Mouse (Mus musculus) heart, postnatal 25 days (tissue): ENCODE data around the gene Slpi. TPM values are rescaled to one million over a fixed set of nuclear protein-coding genes. Genes with fewer than 3 reads are reported as not detected.

Experiments used
- DNase-seq: peaks from one replicate; pipeline ENCODE4 v3.0.0; 2022; ENCODE audit warnings: low spot score
- intact Hi-C: fragments of 180-260 bp; cut with DNase I; formaldehyde crosslinking; loops from one replicate; pipeline ENCODE4 v1.15.1; 2025
- total RNA-seq, 2 experiments: library from RNA; stranded (reverse); gene quantifications; 2 replicates each; pipeline ENCODE4 v1.2.3; 2021

The Slpi gene
- total RNA-seq, 2 experiments from 2014 or later = 3.1 to 7.2 TPM

DNA sequence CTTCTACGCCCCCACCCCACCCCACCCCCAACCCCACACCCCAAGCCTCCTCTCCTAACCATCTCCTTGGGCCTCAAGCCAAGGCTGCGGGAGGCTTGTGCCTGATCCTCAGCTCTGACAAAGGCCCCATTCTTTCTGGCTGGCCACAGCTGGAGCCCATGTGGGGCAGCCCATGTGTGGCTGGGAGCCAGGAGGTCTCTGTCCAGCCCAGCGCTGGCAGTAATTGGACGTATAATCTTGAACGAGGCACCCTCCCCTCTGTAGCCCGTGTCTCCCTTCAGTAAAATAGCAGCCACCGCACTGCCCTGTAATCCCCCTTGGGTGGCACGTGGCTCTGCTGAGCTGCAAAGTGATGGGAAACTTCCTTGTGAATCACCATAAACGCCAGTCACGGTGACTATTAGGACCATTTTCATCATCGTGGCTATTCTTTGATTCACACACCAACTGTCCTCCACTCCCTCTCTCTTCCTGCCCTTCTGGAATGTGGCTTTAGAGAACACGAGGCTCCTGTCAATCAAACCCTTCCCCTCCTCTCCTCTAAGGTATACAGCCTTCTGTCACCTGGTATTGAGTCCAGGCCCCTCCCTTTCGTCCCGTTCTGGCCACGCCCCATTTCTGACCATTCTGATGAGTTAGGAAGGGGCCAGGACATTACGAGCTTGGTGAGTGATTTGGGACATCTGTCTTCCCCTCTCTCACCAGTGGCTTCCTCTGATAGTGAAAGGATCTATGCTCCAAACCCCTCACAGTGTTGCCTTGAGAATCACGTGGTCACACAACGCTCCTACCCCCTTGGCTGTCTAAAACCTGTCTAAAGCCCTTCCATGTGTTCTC, 2.8 kb downstream of the Slpi start:
- no peak for DNase-seq
- intact Hi-C loops = loop anchor here (5.0 kb wide), 1 partner anchor 284 kb away; no protein-coding TSS in a partner anchor

DNA sequence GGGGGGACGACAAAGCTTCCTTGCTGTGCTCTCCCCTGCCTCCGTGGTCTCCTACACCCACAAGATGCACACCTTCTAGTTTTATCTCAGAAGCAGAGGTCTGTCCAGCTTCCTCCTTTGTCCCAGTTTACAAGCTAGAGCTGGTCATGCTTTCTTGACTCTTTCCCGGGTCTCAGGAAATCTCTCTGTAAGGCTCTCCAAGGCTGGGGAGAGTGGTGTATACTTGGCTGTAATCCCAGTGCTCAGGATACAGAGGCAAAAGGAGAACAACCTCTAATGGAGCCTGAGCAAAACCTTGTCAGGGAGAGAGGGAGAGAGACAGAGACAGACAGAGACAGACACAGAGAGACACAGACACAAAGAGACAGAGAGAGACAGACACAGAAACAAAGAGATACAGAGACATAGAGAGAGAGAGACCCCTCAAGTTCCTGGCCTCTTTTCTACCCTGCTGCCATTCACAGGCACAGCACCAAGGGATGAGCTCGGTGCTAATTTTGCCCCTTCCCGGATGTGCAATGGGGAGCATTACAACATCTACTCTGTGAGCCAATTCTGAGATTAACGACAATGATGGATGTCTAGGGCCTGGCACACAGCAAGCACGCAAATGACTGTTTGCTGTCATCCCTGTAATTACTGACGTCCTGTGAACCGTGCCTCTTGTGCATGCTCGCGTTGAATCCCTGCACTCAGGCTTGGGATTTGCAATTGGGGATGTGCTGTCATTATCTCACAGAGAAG, 5.1 kb downstream of the Slpi start:
- DNase-seq = no peak
- intact Hi-C loops = no loop called here

DNA sequence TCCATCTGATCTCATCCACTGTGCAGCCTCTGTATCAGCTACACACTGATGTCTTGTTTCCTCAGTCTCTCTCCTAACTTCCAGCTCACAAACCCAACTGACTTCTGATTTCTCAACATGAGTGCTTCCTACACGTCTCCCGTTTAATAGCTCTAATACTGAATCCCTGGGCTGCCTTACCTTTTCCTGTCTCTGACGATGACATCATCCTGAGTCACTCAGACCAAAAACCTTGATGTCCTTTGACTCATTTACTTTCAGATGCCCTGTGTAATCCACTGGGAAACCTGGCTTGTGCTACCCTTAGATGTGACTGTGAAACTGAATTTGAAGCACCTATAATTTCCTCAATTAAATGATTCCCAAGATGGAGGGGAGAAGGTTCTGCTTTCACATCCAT, 5.9 kb downstream of the Slpi start:
- intact Hi-C loops = no loop called here
- no peak for DNase-seq

DNA sequence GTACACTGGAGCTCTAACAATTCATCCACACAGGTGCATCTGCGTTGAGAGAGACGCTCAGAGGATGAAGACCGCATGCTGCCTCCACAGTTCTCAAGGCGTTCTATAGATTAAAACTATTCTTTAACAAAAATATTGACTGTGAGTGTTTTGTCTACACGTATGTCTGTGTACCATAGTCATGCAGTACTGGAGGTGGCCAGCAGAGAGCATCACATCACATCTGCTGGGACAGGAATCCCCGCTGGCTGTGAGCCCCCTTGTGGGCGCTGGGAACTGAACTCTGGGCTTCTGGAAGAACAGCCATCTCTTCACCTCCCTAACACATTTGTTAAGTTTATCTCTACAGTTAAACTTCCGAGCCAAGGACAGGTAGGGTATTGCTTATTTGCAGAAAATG, 7.2 kb downstream of the Slpi start:
- DNase-seq = no peak
- intact Hi-C loops = no loop called here

- no peak for DNase-seq
- intact Hi-C loops = no loop called here
Observed at GRCm38 (mm10) chr2:164377478-164378426, 11.1 kb downstream of the Slpi start.

GRCm38 (mm10) chr2:164373187-164373586, 15.7 kb downstream of the Slpi start:
- no peak for DNase-seq
- intact Hi-C loops = no loop called here

GRCm38 (mm10) chr2:164372408-164373053, 16.4 kb downstream of the Slpi start:
- no peak for DNase-seq
- intact Hi-C loops = no loop called here

DNA sequence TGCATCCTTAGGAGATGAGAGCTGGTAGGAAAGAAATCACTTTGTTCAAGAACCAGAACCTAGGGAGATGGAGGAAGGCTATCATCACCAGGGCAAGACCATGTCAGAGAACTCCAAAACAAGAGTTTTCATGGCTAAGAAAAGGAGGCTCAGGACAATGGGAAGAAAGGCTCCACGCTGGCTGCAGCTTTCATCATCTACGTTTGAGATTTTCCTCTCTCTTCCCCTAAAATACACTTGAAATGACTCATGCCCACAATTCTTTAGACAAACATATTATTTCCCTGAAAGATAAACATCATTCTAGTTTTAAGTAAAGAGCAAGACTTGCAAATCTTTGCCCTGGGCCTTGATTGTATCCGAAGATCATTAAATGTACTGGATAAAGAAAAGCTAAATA, 17.5 kb downstream of the Slpi start:
- intact Hi-C loops = no loop called here
- DNase-seq = no peak

DNA sequence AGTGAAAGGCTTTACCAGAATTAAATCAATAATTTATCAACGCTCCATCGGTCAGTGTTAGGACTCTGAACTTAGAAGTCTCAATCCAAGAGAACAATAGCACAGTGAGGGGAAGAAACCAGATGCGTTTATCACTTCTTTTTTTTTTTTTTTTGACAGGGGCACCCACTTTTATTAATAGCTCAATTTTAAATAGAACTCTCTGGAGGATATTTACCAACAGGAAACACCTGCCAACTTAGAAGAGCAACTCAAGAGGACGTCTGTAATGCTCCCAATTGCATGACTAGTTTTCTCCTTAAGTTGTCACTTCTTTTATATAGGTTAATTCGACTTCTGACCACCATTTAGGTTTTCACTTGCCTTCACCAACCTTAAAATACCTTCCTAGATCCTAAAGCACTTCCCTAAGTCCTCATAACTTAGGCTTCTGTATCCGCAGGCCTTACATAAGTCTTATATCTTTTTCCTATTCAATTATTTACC, 20.2 kb downstream of the Slpi start:
- intact Hi-C loops = no loop called here
- DNase-seq = no peak

DNA sequence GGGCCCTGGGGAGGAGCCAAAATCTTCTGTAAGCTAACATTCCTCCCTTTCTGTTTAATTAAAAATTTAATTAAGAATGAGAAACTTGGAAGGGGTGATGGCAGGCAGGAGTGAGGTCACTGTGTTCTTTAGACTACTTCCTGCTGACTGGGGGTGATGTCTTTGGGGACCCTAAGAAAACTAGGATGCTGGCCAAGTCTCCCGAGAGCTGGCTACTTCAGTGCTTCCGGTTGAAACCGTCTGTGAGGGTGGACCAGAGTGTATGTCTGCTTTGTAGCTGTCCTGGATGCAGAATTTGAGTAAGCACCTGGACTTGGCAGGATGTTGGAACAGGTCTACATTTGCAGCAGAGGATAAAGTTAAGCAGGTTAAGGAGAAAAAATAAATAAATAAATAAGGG, 21.9 kb downstream of the Slpi start:
- no peak for DNase-seq
- intact Hi-C loops = no loop called here

- intact Hi-C loops = no loop called here
- no peak for DNase-seq
Observed at GRCm38 (mm10) chr2:164360974-164361657, 27.8 kb downstream of the Slpi start.

- DNase-seq = no peak
- intact Hi-C loops = no loop called here
Observed at GRCm38 (mm10) chr2:164359668-164360067, 29.2 kb downstream of the Slpi start.

DNA sequence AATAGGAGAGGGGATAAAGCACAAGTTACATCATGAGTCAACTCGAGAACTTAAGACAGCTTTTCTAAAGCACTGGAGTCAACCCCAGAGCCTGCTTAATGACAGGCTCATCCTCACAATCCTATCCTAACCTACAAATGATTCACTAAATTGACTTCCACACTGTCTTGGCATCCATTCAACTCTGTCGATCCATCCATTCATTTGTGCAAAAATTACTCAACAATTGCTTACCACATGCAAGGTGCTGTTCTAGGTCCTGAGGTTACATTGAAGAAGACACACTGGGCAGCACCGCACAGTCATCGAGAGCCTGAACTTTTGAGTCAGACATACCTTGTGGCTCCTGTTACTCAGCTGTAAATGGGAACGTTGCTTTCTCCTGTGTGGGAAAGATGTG, 29.9 kb downstream of the Slpi start:
- no peak for DNase-seq
- intact Hi-C loops = no loop called here

DNA sequence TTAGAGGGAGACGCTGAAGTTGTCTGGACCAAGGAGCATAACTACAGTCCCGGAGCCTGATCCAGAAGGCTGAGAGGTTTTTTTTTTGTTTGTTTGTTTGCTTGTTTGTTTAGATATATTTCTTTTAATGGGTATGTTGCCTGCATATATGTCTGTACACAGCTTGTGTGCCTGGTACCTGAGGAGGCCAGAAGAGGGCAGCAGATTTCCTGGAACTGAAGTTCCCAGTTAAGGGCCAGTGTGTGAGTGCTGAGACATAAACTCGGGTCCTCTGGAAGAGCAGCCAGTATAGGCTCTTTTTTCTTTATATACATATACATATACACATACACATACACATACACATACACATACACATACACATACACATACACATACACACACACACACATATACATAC, 30.5 kb downstream of the Slpi start:
- intact Hi-C loops = no loop called here

GRCm38 (mm10) chr2:164356177-164356967, 32.5 kb downstream of the Slpi start:
- intact Hi-C loops = no loop called here
- DNase-seq = no peak

More for the DNA sequence above, 30.5 kb downstream of the Slpi start:
- no peak for DNase-seq

DNA sequence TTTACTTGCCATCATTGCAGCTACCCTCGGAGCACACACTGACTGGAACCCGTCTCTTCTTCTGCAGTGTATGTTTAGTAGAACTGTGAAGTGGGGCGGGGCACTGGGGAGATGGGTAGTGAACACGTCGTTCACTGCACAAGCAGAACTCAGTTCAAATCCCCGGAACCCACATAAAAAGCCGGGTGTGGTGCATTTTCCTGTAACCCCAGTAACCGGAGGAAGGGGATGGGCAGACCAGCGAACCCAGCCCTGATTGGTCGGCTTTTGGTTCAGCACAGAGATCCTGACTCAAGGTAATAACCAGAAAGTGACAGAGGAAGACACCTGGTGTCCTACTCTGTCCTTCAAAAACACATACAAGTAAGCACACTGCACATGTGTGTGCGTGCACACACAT, 35.5 kb downstream of the Slpi start:
- DNase-seq = no peak
- intact Hi-C loops = no loop called here

- DNase-seq = no peak
- intact Hi-C loops = no loop called here
Observed at GRCm38 (mm10) chr2:164352697-164353096, 36.2 kb downstream of the Slpi start.

DNA sequence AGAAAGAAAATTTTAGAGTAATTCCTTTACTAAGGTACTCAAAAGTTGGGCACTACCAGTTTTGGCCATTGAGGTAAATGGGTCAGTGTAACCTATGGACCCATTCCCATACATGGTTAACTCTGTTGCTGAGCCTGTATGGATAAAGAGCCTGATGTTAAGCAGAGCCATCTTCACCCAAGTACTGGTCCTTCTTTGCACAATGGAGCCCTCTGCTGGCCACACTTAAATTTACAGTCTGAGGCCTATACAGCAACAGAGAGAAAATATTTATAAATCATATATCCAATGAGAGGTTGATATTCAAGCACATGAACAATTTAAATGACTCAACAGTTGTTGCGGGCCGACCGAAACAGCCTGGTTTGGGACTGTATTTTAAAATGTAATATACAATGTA, 39.9 kb downstream of the Slpi start:
- no peak for DNase-seq
- intact Hi-C loops = loop anchor here (5.0 kb wide), 1 partner anchor 242 kb away; no protein-coding TSS in a partner anchor
